Mouse (Mus musculus): ENCODE results near the gene Ebi3. TPM values are rescaled to one million over a fixed set of nuclear protein-coding genes. Genes with fewer than 3 reads are reported as not detected.
"Not testable (repeated sequence)": the region's sequence is repeated elsewhere in the genome, so short reads cannot be mapped to it uniquely, and the experiment has no call there.

Ebi3 gene
- 1 to 10 TPM; 2.1 to 2.5 TPM for total RNA-seq (2021)

DNA sequence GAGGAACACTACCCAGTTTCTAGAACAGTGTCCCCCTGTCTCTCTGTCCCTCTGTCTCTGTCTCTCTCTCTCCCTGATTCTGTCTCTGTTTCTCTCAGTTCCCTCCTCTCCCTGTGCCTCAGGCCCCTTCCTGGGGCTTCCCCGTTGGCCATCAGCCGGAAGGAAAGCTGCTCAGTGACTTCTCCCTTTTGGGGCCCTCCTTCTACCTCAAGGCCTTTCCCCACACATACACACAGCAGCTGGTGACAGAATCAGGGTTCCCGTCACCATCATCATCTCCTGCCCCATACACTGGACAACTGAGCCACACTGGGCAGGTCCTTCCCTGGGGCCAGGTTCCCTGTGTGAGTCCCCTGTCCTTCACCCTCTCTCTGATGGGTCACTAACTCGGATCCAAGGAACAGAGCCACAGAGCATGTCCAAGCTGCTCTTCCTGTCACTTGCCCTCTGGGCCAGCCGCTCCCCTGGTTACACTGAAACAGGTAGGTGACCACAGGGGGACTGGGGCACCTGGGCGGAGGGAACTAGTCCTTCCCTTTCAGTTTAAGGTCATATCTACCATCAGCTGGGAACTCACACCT lies at the start of gene Ebi3:
Ebi3 (plus strand) TSS at position 194 of the 581 bp plus-strand sequence.
- intact Hi-C loops (cut with DNase I), result no loop called here
- DNase-seq (ENCODE audit: low spot score in 2 of 2), result no peak

DNA sequence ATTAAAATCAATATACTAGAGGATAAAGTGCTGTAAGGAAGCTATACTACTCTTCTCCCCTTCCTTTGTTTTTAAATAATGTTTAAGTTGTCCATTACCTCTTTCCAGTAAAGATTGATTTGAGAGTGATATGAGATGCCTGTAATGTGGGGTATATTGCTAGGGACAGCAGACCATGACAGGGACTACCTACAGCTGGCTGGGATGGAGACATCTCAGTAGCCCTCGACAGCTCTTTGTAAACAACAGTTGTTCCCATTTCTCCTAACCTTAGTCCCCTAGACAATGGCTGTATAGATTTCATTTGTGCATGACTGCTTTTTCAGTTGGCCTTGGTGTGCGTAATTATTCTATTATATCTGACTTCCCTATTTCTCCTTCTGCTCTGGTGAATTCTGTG lies 49.4 kb upstream of the Ebi3 start:
- DNase-seq (ENCODE audit: low spot score in 2 of 2), result no peak
- intact Hi-C loops (cut with DNase I), result no loop called here

DNA sequence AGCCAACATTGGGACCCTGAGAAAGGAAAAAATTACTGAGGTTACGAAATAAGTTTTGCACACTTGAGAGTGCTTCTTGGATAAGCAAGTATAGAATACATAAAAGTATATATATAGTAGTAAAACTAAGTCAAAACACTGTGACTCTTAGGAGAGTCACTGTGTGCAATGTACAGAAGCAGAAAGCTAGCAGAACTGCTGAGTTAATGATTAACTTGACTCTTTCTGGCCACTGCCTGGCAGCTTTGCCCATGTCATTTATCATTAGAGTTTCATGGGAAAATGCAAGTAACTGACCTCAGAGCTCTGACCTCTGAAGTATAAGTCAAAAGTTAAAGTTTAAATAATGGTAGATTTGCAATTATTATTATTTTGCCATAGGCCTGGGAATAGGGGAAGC lies 48.8 kb upstream of the Ebi3 start:
- DNase-seq (ENCODE audit: low spot score in 2 of 2), result no peak
- intact Hi-C loops (cut with DNase I), result no loop called here

- intact Hi-C loops (cut with DNase I), result no loop called here
- DNase-seq (ENCODE audit: low spot score in 2 of 2), result no peak
Observed at GRCm38 (mm10) chr17:55904131-55904530, 48.3 kb upstream of the Ebi3 start.

GRCm38 (mm10) chr17:55906669-55907068 lies 45.8 kb upstream of the Ebi3 start:
- DNase-seq (ENCODE audit: low spot score in 2 of 2), result no peak
- intact Hi-C loops (cut with DNase I), result no loop called here

- intact Hi-C loops (cut with DNase I), result loop anchor here (5.0 kb wide), 1 partner anchor 35 kb away; no protein-coding TSS in a partner anchor
- DNase-seq (ENCODE audit: low spot score in 2 of 2), result peak; percentile 53 to 72
Observed at GRCm38 (mm10) chr17:55931553-55932502, 20.6 kb upstream of the Ebi3 start.

- DNase-seq (ENCODE audit: low spot score in 2 of 2), result no peak
- intact Hi-C loops (cut with DNase I), result loop anchor here (5.0 kb wide), 1 partner anchor 35 kb away; no protein-coding TSS in a partner anchor
Observed at GRCm38 (mm10) chr17:55932635-55933034, 19.8 kb upstream of the Ebi3 start.

GRCm38 (mm10) chr17:55933191-55933590 lies 19.2 kb upstream of the Ebi3 start:
- DNase-seq (ENCODE audit: low spot score in 2 of 2), result no peak
- intact Hi-C loops (cut with DNase I), result loop anchor here (5.0 kb wide), 1 partner anchor 36 kb away; no protein-coding TSS in a partner anchor

DNA sequence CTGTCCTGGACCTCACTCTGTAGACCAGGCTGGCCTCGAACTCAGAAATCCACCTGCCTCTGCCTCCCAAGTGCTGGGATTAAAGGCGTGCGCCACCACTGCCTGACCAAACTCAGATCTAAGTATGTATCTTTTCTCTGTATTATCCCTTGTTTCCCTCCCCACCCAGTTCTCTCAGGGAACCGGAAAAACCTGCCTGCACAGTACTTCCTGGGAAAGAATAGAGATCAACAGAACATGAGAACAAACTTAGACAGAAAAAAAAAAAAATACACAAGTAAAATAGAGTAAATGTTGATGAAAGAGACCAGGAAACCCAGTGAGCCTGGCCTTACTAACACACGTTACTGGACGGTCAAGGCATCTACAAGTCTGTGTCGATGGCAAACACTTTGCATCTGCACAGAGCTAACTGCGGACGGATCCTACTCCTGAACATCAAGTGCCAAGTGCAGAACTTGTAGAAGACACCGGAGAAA lies 8.0 kb upstream of the Ebi3 start:
- intact Hi-C loops (cut with DNase I); DNase-seq (ENCODE audit: low spot score in 2 of 2): not testable (repeated sequence)

GRCm38 (mm10) chr17:55944866-55945682 lies 7.4 kb upstream of the Ebi3 start:
- intact Hi-C loops (cut with DNase I), result loop anchor here (5.0 kb wide), 1 partner anchor 53 kb away; the partner anchor contains the start of gene Zfp959
- peak; percentile 94 to 99 for DNase-seq (ENCODE audit: low spot score in 2 of 2)

DNA sequence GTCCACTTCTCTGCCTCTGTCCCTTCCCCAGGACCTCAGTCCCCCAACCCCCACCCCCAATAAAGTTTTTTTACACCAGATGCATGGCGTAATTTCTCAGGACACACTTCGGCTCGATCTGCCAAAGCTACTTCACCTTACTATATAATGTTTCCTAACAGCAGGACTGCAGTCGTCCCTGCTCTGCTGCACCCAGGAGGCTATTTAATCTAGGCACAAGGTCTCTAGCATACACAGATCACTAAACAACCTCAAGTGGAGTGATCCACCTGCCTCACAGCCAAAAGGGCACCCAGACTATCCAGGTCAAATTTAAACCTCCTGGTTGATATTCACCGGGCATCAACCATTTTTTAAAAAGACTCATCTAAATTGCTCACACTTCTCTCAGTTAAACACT lies 6.7 kb upstream of the Ebi3 start:
- intact Hi-C loops (cut with DNase I), result loop anchor here (5.0 kb wide), 1 partner anchor 53 kb away; the partner anchor contains the start of gene Zfp959
- no peak for DNase-seq (ENCODE audit: low spot score in 2 of 2)

DNA sequence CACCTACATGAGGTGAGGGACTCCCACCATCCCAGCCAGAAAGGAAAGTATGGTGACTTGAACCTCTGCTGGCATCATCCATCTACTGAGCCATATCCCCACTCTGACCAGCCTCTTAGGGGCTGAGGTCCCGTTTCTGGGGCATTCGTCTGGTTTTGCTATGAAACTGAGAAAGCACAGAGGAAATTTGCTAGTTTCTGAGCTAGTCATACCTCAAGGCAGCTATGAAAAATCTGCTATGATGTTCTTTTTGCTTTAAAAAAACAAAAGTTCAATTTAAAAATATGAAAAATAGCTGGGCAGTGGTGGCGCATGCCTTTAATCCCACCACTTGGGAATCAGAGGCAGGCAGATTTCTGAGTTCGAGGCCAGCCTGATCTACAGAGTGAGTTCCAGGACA lies 3.8 kb upstream of the Ebi3 start:
- intact Hi-C loops (cut with DNase I), result loop anchor here (5.0 kb wide), 1 partner anchor 56 kb away; the partner anchor contains the start of gene Zfp959
- DNase-seq (ENCODE audit: low spot score in 2 of 2), result no peak

DNA sequence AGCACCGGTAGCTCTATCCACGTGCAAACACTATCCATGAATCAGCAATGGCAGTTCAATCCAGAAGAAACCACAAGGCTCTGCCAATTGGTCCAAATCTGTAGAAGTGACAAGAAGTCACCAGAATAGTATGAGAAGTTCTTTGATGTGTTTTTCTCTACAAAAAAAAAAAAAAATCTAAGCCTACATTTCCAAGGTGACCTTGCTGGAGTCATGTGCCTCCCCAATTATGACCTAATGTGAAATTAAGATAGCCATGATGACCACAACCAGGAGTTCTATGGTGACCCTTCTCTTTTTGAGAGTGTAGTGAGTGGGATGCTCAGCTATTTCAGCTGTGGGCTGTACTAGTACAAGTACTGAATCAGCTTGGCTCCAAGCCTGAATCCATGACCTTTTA lies 3.0 kb upstream of the Ebi3 start, which contains the start of gene Zfp119b:
Zfp119b (minus strand) TSS at position 101 of the 400 bp plus-strand sequence.
- DNase-seq (ENCODE audit: low spot score in 2 of 2), result no peak
- intact Hi-C loops (cut with DNase I), result loop anchor here (5.0 kb wide), 1 partner anchor 57 kb away; the partner anchor contains the start of gene Zfp959

DNA sequence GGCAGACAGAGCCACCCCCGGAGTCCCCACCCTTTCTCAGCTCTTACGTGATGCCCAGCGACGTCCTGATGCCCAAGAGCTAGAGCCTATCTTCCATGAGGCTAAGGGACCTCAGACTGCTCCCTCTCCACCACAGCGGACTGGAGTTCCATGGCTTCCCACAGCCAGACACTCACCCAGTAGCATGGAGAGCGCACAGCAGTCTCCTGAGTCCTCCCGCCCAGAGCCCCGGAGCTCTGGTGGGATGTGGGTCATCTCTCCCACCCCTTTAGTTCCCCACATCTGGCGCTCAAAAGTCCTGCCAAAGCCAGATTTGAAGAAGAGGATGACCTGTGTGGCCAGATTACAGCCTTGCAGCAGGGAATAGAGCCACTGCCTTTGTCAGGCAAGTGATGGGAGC lies 1.8 kb upstream of the Ebi3 start:
- no peak for DNase-seq (ENCODE audit: low spot score in 2 of 2)
- intact Hi-C loops (cut with DNase I), result no loop called here

GRCm38 (mm10) chr17:55952041-55952440 lies 399 bp upstream of the Ebi3 start:
- no peak for DNase-seq (ENCODE audit: low spot score in 2 of 2)

GRCm38 (mm10) chr17:55953751-55954150 lies 1.3 kb downstream of the Ebi3 start:
- no peak for DNase-seq (ENCODE audit: low spot score in 2 of 2)
- intact Hi-C loops (cut with DNase I), result no loop called here

More at GRCm38 (mm10) chr17:55952041-55952440, 399 bp upstream of the Ebi3 start:
- intact Hi-C loops (cut with DNase I), result no loop called here

DNA sequence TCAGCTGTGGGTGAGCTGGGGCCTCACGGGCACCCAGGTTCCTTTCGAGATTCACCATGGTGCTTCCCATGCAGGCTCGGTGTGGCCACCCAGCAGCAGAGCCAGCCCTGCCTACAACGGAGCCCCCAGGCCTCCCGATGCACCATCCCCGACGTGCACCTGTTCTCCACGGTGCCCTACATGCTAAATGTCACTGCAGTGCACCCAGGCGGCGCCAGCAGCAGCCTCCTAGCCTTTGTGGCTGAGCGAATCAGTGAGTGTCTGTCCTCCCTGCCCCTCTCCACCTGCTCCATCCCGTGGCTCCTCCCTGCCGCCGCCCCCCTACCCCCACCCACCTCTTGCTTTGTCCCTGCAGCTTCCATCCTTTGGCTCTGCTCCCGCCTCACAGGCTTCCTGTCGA lies 1.8 kb downstream of the Ebi3 start:
- no peak for DNase-seq (ENCODE audit: low spot score in 2 of 2)
- intact Hi-C loops (cut with DNase I), result no loop called here

DNA sequence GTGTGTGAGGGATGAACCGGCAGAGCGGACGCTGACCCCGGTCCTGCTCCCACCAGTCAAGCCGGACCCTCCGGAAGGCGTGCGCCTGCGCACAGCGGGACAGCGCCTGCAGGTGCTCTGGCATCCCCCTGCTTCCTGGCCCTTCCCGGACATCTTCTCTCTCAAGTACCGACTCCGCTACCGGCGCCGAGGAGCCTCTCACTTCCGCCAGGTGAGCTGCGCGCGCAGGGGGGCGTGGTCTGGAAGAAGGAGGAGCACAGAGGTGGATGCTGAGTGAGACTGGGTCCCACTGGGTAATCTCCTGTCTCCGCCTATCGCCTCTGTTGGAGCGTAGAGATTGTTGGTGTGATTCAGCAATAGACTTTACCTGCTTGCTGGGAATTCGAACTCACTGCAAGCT lies 3.7 kb downstream of the Ebi3 start:
- intact Hi-C loops (cut with DNase I), result loop anchor here (5.0 kb wide), 2 partner anchors 121 to 254 kb away; partner anchors contain the start of genes Hdgfl2 and Ubxn6
- peak; percentile 80 to 87 for DNase-seq (ENCODE audit: low spot score in 2 of 2)

- no peak for DNase-seq (ENCODE audit: low spot score in 2 of 2)
- intact Hi-C loops (cut with DNase I), result loop anchor here (5.0 kb wide), 2 partner anchors 121 to 254 kb away; partner anchors contain the start of genes Hdgfl2 and Ubxn6
Observed at GRCm38 (mm10) chr17:55956591-55956990, 4.2 kb downstream of the Ebi3 start.
